Mouse (Mus musculus): ENCODE results near the gene Cog3.

DNA sequence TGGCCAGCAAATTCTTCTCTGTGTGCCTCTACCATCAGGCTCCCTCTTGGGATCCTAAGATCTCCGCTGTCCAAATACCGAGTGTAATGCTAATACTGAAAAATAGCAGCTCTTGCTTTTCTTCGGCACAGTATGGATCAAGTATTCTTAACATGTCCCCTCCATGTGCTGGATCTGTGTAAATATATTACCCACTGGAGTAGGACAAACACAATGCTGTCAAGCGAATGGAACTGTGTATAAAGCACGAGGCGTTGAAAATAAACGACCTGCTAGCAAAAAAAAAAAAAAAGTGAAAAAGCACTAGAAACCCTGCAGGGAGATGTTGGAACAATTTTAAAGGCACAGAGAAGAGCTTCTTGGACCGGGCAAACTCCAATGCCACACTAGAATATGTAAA lies 92.8 kb downstream of the Cog3 start:
- TF ChIP-seq POLR2A (IDR thresholded peaks at IDR 0.05; ENCODE audit: borderline replicate concordance, insufficient read depth, low read length) (no peak), CTCF (IDR thresholded peaks at IDR 0.05; ENCODE audit: borderline replicate concordance, insufficient read depth, low read depth, low read length) (no peak)

Measured in cerebellum, adult 2 months (tissue).